Mouse (Mus musculus): Measurements from ENCODE around the gene Hdac10.

DNA sequence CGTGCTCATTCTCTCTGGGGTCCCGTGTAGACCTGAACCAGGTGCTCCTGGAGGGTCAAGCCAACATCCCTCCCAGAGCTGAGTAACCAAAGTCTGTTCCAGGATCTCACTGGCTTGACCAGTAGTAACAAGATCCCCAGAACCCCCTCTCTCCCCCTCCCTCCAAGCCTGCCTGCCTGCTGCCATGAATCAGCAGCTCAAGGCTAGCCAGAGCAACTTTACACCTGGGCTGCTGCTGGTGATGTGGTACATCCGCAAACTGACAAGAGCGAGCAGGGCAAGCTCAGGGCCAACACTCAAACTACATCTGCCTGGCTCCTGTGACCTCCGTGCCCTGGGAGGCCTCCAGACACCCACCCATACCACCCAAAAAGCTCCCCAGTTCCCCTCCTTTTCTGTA lies 12.9 kb upstream of the Hdac10 start:
- TF ChIP-seq CTCF (IDR thresholded peaks at IDR 0.05; ENCODE audit: low read depth) = no peak
- no peak for TF ChIP-seq EP300 (optimal IDR thresholded peaks at IDR 0.05)

Measured in stomach, postnatal 0 days (tissue).